Mouse (Mus musculus) midbrain, embryonic 16.5 days (tissue): ENCODE data around the gene Alx3. TPM values are rescaled to one million over a fixed set of nuclear protein-coding genes. Genes with fewer than 3 reads are reported as not detected.
A peak's percentile ranks its signal among the peaks of the same experiment; 100 is the strongest.

ENCODE experiments used
- ATAC-seq: fragments of 200-750 bp; cut with Nextera tagmentation; 2 replicates; pipeline ENCODE4 v1.8.0; 2017; ENCODE audit warnings: moderate TSS enrichment
- H3K27ac ChIP-seq: fragments of 300-500 bp; sonication (generic); 2 replicates; pipeline ENCODE4 v1.5.1; 2014; ENCODE audit warnings: mild to moderate bottlenecking, low read length, mixed read lengths
- H3K27me3 ChIP-seq: fragments of 300-500 bp; sonication (generic); 2 replicates; pipeline ENCODE4 v1.6.1; 2014; ENCODE audit warnings: low read depth, low read length, mixed read lengths; ENCODE audit not compliant: control insufficient read depth, insufficient read depth
- H3K36me3 ChIP-seq: fragments of 300-500 bp; sonication (generic); 2 replicates; pipeline ENCODE4 v1.6.1; 2014; ENCODE audit warnings: mild to moderate bottlenecking, low read length, moderate library complexity, mixed read lengths; ENCODE audit not compliant: control insufficient read depth, insufficient read depth
- H3K4me1 ChIP-seq: fragments of 300-500 bp; sonication (generic); 2 replicates; pipeline ENCODE4 v1.6.1; 2014; ENCODE audit warnings: mild to moderate bottlenecking, low read length, mixed read lengths; ENCODE audit not compliant: control insufficient read depth, insufficient read depth
- H3K4me2 ChIP-seq: fragments of 300-500 bp; sonication (generic); 2 replicates; pipeline ENCODE4 v1.6.1; 2014; ENCODE audit warnings: mild to moderate bottlenecking, low read length, mixed read lengths
- H3K4me3 ChIP-seq: fragments of 300-500 bp; sonication (generic); 2 replicates; pipeline ENCODE4 v1.5.1; 2014; ENCODE audit warnings: low read depth, mild to moderate bottlenecking, low read length, moderate library complexity, mixed read lengths
- H3K9ac ChIP-seq: fragments of 300-500 bp; sonication (generic); 2 replicates; pipeline ENCODE4 v1.6.1; 2014; ENCODE audit warnings: low read depth, low read length, mixed read lengths
- H3K9me3 ChIP-seq: fragments of 300-500 bp; sonication (generic); replicated peaks from 2 replicates; pipeline ENCODE4 v1.6.1; 2014; ENCODE audit warnings: mild to moderate bottlenecking, low read length, mixed read lengths; ENCODE audit not compliant: control insufficient read depth, poor library complexity, severe bottlenecking
- WGBS: fragments of 180-500 bp; shearing (Covaris S2); extraction: QIAGEN DNeasy Blood & Tissue Kit; methylation state at CpG from one replicate; pipeline ENCODE4 v1.1.7; 2014; 5-methylcytosine and 5-hydroxymethylcytosine counted together
- polyA plus RNA-seq: library from polyadenylated mRNA; unstranded; fragments of >200 nt; fragmentation: Nextera tagmentation; extraction: Ambion mirVana; gene quantifications from 2 replicates; pipeline ENCODE4 v1.2.1, GENCODE M21; 2015

The Alx3 gene
- polyA plus RNA-seq, 1 experiment from 2014 or later = 1.5 TPM

DNA sequence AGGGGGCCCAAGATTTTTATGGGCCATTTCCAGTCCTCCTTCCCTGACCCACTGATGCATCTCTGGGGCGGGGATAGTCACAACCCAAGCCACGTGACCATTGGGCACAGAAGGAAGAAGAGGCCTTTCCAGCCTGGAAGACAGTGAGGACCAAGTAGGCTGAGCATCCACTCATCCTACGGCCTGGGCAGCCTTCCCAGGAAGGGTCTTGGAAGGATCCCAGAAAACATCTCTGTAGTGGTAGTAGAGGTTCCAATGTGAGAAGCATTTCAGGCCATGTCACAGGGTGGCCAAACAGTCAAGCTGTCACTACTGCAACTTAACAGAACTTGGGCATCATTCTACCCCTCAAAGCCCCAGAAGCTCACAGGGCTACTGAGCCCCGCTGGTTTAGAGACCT is 32.2 kb upstream of the Alx3 start:
- H3K27ac ChIP-seq = no peak overlapping the region
- WGBS = 85% methylated on average over 4 of the region's 4 CpGs
- H3K4me2 ChIP-seq = no peak overlapping the region
- no peaks in the 10 kb centered on the region for H3K27me3 ChIP-seq
- no peaks in the 10 kb centered on the region for H3K36me3 ChIP-seq
- H3K9ac ChIP-seq = no peak overlapping the region
- H3K4me1 ChIP-seq = no peaks in the 10 kb centered on the region
- no peak overlapping the region for H3K4me3 ChIP-seq
- no peak for ATAC-seq
- H3K9me3 ChIP-seq = no peaks in the 10 kb centered on the region

- Histone ChIP-seq H3K9me3 (no peaks in the 10 kb centered on the region), H3K4me2 (no peak overlapping the region), H3K27ac (no peak overlapping the region), H3K9ac (no peak overlapping the region), H3K4me3 (no peak overlapping the region), H3K4me1 (no peaks in the 10 kb centered on the region), H3K27me3 (no peaks in the 10 kb centered on the region), H3K36me3 (no peaks in the 10 kb centered on the region)
- 39% methylated on average over 4 of the region's 4 CpGs for WGBS
- ATAC-seq = no peak
Measured at GRCm38 (mm10) chr3:107563880-107564279, 31.0 kb upstream of the Alx3 start.

DNA sequence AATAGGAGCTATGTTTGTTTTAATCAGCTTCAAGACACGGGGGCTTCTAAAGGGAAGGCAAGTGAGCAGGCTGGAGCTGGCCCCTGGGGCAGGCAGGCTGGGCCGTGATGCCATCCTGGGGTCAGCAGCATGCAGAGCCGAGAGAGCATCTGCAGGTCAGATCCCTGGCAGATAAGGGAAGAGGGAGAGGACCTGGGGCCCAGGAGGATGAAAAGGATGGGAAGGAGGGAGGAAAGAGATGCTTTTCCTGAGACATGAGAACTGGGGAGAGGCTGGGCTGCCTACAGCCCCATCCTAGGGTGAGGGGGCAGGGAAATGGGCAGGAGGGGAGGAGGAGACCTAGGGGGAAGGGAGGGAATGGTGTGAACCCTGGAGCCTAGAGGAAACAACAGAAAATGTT is 29.5 kb upstream of the Alx3 start:
- ATAC-seq = no peak
- Histone ChIP-seq H3K27me3 (no peaks in the 10 kb centered on the region), H3K4me3 (no peak overlapping the region), H3K4me2 (no peak overlapping the region), H3K9ac (no peak overlapping the region), H3K4me1 (no peaks in the 10 kb centered on the region), H3K27ac (no peak overlapping the region), H3K36me3 (no peaks in the 10 kb centered on the region), H3K9me3 (no peaks in the 10 kb centered on the region)
- 53% methylated on average over 3 of the region's 3 CpGs for WGBS

DNA sequence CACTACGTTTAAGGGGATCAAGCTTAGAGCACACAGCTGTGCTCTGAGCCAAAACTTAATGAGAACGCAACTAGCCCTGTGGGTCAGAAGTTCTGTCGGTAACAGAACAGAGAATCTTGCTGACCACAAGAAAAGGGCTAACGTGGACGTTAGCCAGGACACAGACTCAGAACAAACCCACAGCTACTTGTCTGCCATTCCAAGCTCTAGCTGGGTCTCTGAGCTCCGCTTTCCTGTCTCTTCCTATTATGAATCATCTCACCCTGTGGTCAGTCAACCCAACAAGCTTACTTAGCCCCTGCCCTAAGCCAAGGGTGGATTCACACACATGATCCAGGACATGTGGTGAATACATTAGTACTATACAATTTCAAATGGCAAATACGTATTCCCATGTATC is 27.1 kb upstream of the Alx3 start:
- H3K4me2 ChIP-seq = no peak overlapping the region
- H3K9ac ChIP-seq = no peak overlapping the region
- H3K9me3 ChIP-seq = no peaks in the 10 kb centered on the region
- 76% methylated on average over 7 of the region's 7 CpGs for WGBS
- no peak overlapping the region for H3K4me3 ChIP-seq
- no peaks in the 10 kb centered on the region for H3K36me3 ChIP-seq
- no peak for ATAC-seq
- no peaks in the 10 kb centered on the region for H3K27me3 ChIP-seq
- no peak overlapping the region for H3K27ac ChIP-seq
- H3K4me1 ChIP-seq = no peaks in the 10 kb centered on the region

DNA sequence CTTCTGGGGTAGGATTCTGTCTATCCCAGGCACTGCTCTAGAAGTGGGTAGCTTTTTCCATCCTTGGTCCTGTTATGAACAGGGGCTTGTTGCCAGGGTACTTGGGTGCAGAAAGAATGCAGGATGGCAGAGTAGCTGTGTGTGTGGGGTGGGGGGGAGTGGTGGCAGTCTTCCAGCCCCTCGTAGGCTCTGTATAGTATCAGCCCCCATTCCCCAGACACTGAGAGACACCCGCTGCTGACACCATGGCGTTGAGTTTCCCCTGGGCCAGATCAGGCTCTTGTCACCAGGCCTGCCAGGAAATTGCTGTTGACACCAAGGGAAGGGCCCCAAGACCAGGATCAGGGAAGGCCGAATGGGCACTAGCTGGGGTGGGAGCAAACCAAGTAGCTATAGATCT is 26.1 kb upstream of the Alx3 start:
- 70% methylated on average over 4 of the region's 4 CpGs for WGBS
- ATAC-seq = 0 out of 2 replicates have a peak, but pooled peaks have one; percentile 25
- H3K4me1 ChIP-seq = no peaks in the 10 kb centered on the region

GRCm38 (mm10) chr3:107571205-107571604 is 23.6 kb upstream of the Alx3 start:
- Histone ChIP-seq H3K4me1 (no peaks in the 10 kb centered on the region), H3K4me2 (no peak overlapping the region), H3K9ac (no peak overlapping the region), H3K27ac (no peak overlapping the region), H3K4me3 (no peak overlapping the region), H3K36me3 (no peaks in the 10 kb centered on the region), H3K27me3 (no peaks in the 10 kb centered on the region), H3K9me3 (no peaks in the 10 kb centered on the region)
- 61% methylated on average over 2 of the region's 2 CpGs for WGBS
- ATAC-seq = no peak

More for the DNA sequence above, 26.1 kb upstream of the Alx3 start:
- no peak overlapping the region for H3K27ac ChIP-seq
- H3K4me3 ChIP-seq = no peak overlapping the region
- no peaks in the 10 kb centered on the region for H3K27me3 ChIP-seq
- H3K36me3 ChIP-seq = no peaks in the 10 kb centered on the region
- no peak overlapping the region for H3K4me2 ChIP-seq
- H3K9ac ChIP-seq = no peak overlapping the region
- H3K9me3 ChIP-seq = no peaks in the 10 kb centered on the region

DNA sequence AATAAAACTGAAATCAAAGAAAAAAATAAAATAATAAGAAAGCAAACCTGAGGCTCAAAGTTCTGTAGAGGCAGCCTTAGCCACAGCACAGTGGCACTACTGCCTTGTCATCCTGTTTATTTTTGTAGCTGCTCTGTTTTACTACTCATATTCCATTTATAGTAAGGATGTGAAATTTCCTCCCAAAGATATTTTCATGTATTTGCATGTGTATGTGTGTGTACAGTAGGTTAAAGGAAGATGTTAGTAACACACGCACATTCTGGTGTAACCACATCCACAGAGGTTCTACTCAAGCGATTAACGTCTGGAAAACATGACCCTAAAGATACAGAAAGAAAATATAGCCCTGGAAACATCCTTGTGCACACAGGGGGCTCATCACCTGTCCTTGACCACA is 18.0 kb upstream of the Alx3 start:
- Histone ChIP-seq H3K36me3 (no peaks in the 10 kb centered on the region), H3K27me3 (peaks cover 23% of the 10 kb centered on the region), H3K27ac (no peak overlapping the region), H3K4me1 (no peaks in the 10 kb centered on the region), H3K9me3 (no peaks in the 10 kb centered on the region), H3K4me3 (no peak overlapping the region), H3K9ac (no peak overlapping the region), H3K4me2 (no peak overlapping the region)
- WGBS = 89% methylated on average over 3 of the region's 3 CpGs
- ATAC-seq = no peak

- no peak overlapping the region for H3K4me2 ChIP-seq
- H3K9ac ChIP-seq = no peak overlapping the region
- H3K4me3 ChIP-seq = no peak overlapping the region
- H3K4me1 ChIP-seq = peaks cover 3% of the 10 kb centered on the region; the same call in 1 of the 2 replicates
- ATAC-seq = no peak
- 34% methylated on average over 3 of the region's 3 CpGs for WGBS
- H3K27me3 ChIP-seq = peaks cover 23% of the 10 kb centered on the region
- H3K36me3 ChIP-seq = no peaks in the 10 kb centered on the region
- no peak overlapping the region for H3K27ac ChIP-seq
- H3K9me3 ChIP-seq = no peaks in the 10 kb centered on the region
Measured at GRCm38 (mm10) chr3:107577810-107578390, 16.9 kb upstream of the Alx3 start.

DNA sequence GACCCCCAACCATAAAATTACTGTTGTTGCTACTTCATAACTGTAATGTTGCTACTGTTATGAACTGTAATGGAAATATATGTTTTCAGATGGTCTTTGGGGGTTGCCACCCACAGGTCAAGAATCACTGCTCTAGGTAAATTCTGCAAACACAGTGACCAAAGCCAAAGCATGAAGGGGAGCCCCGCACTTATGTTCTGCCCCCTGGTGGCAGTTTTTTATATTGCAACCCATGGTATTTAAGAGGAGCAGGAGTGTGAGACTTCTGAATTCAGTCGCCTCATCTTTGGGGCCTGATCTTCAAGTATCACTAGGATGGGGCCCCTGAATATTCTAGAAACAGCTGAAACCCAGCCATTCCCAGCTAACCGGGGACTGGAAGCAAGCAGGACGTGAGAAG is 15.4 kb upstream of the Alx3 start:
- no peak overlapping the region for H3K27ac ChIP-seq
- 5% methylated on average over 4 of the region's 4 CpGs for WGBS
- peaks cover 9% of the 10 kb centered on the region for H3K4me1 ChIP-seq
- H3K4me2 ChIP-seq = no peak overlapping the region
- H3K36me3 ChIP-seq = no peaks in the 10 kb centered on the region
- H3K9me3 ChIP-seq = no peaks in the 10 kb centered on the region
- H3K4me3 ChIP-seq = no peak overlapping the region
- 0 out of 2 replicates have a peak, but pooled peaks have one; percentile 58 for ATAC-seq
- no peak overlapping the region for H3K9ac ChIP-seq
- peaks cover 35% of the 10 kb centered on the region for H3K27me3 ChIP-seq
